Mouse (Mus musculus) lung, embryonic 16.5 days (tissue): Measurements from ENCODE around the gene Lsm14a. TPM values are rescaled to one million over a fixed set of nuclear protein-coding genes. Genes with fewer than 3 reads are reported as not detected.

Source experiments
- ATAC-seq: fragments of 200-750 bp; cut with Nextera tagmentation; 2 replicates; pipeline ENCODE4 v1.8.0; 2017; ENCODE audit warnings: low read depth, mild to moderate bottlenecking, moderate library complexity
- H3K27ac ChIP-seq: fragments of 300-500 bp; sonication (generic); 2 replicates; pipeline ENCODE4 v1.5.1; 2014; ENCODE audit warnings: mild to moderate bottlenecking, control low read depth, low read length
- H3K27me3 ChIP-seq: fragments of 300-500 bp; sonication (generic); 2 replicates; pipeline ENCODE4 v1.6.1; 2014; ENCODE audit warnings: low read depth, low read length, mixed read lengths; ENCODE audit not compliant: control insufficient read depth, insufficient read depth
- H3K36me3 ChIP-seq: fragments of 300-500 bp; sonication (generic); 2 replicates; pipeline ENCODE4 v1.6.1; 2014; ENCODE audit warnings: low read length; ENCODE audit not compliant: control insufficient read depth, insufficient read depth
- H3K4me1 ChIP-seq: fragments of 300-500 bp; sonication (generic); replicated peaks from 2 replicates; pipeline ENCODE4 v1.6.1; 2014; ENCODE audit warnings: low read length, mixed read lengths; ENCODE audit not compliant: control insufficient read depth, insufficient read depth
- H3K4me2 ChIP-seq: fragments of 300-500 bp; sonication (generic); 2 replicates; pipeline ENCODE4 v1.6.1; 2014; ENCODE audit warnings: low read depth, low read length, control low read depth
- H3K4me3 ChIP-seq: fragments of 300-500 bp; sonication (generic); 2 replicates; pipeline ENCODE4 v1.5.1; 2014; ENCODE audit warnings: mild to moderate bottlenecking, low read length, control low read depth
- H3K9ac ChIP-seq: fragments of 300-500 bp; sonication (generic); 2 replicates; pipeline ENCODE4 v1.6.1; 2014; ENCODE audit warnings: low read length, control low read depth
- H3K9me3 ChIP-seq: fragments of 300-500 bp; sonication (generic); 2 replicates; pipeline ENCODE4 v1.6.1; 2016; ENCODE audit warnings: low read length; ENCODE audit not compliant: control insufficient read depth
- WGBS: fragments of 180-500 bp; shearing (Covaris S2); extraction: QIAGEN DNeasy Blood & Tissue Kit; methylation state at CpG from one replicate; pipeline ENCODE4 v1.1.7; 2014; 5-methylcytosine and 5-hydroxymethylcytosine counted together
- polyA plus RNA-seq: library from polyadenylated mRNA; unstranded; fragments of >200 nt; fragmentation: Nextera tagmentation; extraction: Ambion mirVana; gene quantifications from 2 replicates; pipeline ENCODE4 v1.2.1, GENCODE M21; 2015

Gene Lsm14a
- polyA plus RNA-seq, 1 experiment from 2014 or later, result 88.7 TPM

GRCm38 (mm10) chr7:34387784-34388444 lies 5.2 kb downstream of the Lsm14a start:
- Histone ChIP-seq H3K27me3 (no peaks in the 10 kb centered on the region), H3K4me3 (peak overlapping the region; percentile 94), H3K27ac (0 out of 2 replicates have a peak overlapping the region, but pooled peaks have one; percentile 36), H3K9me3 (no peaks in the 10 kb centered on the region), H3K4me1 (peaks cover 28% of the 10 kb centered on the region), H3K36me3 (no peaks in the 10 kb centered on the region), H3K4me2 (peak overlapping the region; percentile 89), H3K9ac (peak overlapping the region; percentile 99)
- no peak for ATAC-seq
- under 1% methylated on average over 5 of the region's 5 CpGs for WGBS

GRCm38 (mm10) chr7:34382803-34383202 lies 10.3 kb downstream of the Lsm14a start:
- Histone ChIP-seq H3K27me3 (no peaks in the 10 kb centered on the region), H3K4me3 (no peak overlapping the region), H3K27ac (no peak overlapping the region), H3K4me1 (peaks cover 18% of the 10 kb centered on the region), H3K4me2 (no peak overlapping the region), H3K9ac (no peak overlapping the region), H3K9me3 (no peaks in the 10 kb centered on the region), H3K36me3 (no peaks in the 10 kb centered on the region)
- ATAC-seq, result no peak
- 31% methylated on average over 1 of the region's 1 CpGs for WGBS

- H3K27me3 ChIP-seq, result no peaks in the 10 kb centered on the region
- H3K4me2 ChIP-seq, result no peak overlapping the region
- no peak overlapping the region for H3K9ac ChIP-seq
- no peaks in the 10 kb centered on the region for H3K9me3 ChIP-seq
- no peak for ATAC-seq
- H3K27ac ChIP-seq, result no peak overlapping the region
- 79% methylated on average over 5 of the region's 5 CpGs for WGBS
- H3K4me3 ChIP-seq, result no peak overlapping the region
- H3K36me3 ChIP-seq, result no peaks in the 10 kb centered on the region
- H3K4me1 ChIP-seq, result peaks cover 7% of the 10 kb centered on the region
Measured at GRCm38 (mm10) chr7:34381733-34382132, 11.4 kb downstream of the Lsm14a start.

GRCm38 (mm10) chr7:34380311-34380710 lies 12.8 kb downstream of the Lsm14a start:
- no peak overlapping the region for H3K4me3 ChIP-seq
- 0 out of 2 replicates have a peak, but pooled peaks cover 2% of the 10 kb centered on the region for H3K4me1 ChIP-seq
- WGBS, result 74% methylated on average over 3 of the region's 3 CpGs
- H3K27ac ChIP-seq, result no peak overlapping the region
- no peaks in the 10 kb centered on the region for H3K9me3 ChIP-seq
- no peaks in the 10 kb centered on the region for H3K27me3 ChIP-seq
- no peak for ATAC-seq
- H3K36me3 ChIP-seq, result no peaks in the 10 kb centered on the region
- no peak overlapping the region for H3K9ac ChIP-seq
- H3K4me2 ChIP-seq, result no peak overlapping the region

GRCm38 (mm10) chr7:34373906-34374305 lies 19.2 kb downstream of the Lsm14a start:
- no peaks in the 10 kb centered on the region for H3K4me1 ChIP-seq
- no peak overlapping the region for H3K9ac ChIP-seq
- H3K9me3 ChIP-seq, result no peaks in the 10 kb centered on the region
- no peaks in the 10 kb centered on the region for H3K27me3 ChIP-seq
- H3K4me3 ChIP-seq, result no peak overlapping the region
- WGBS, result 62% methylated on average over 1 of the region's 1 CpGs
- H3K36me3 ChIP-seq, result peaks cover 27% of the 10 kb centered on the region
- H3K27ac ChIP-seq, result no peak overlapping the region
- ATAC-seq, result no peak
- H3K4me2 ChIP-seq, result no peak overlapping the region

GRCm38 (mm10) chr7:34355629-34356028 lies 37.5 kb downstream of the Lsm14a start:
- H3K9ac ChIP-seq, result no peak overlapping the region
- no peaks in the 10 kb centered on the region for H3K9me3 ChIP-seq
- H3K4me2 ChIP-seq, result no peak overlapping the region
- no peaks in the 10 kb centered on the region for H3K4me1 ChIP-seq
- no peak overlapping the region for H3K27ac ChIP-seq
- WGBS, result 88% methylated on average over 4 of the region's 4 CpGs
- peaks cover 29% of the 10 kb centered on the region for H3K36me3 ChIP-seq
- no peaks in the 10 kb centered on the region for H3K27me3 ChIP-seq
- ATAC-seq, result no peak
- H3K4me3 ChIP-seq, result no peak overlapping the region

- H3K4me2 ChIP-seq, result no peak overlapping the region
- no peaks in the 10 kb centered on the region for H3K4me1 ChIP-seq
- peaks cover 43% of the 10 kb centered on the region for H3K36me3 ChIP-seq
- H3K9me3 ChIP-seq, result no peaks in the 10 kb centered on the region
- H3K9ac ChIP-seq, result no peak overlapping the region
- H3K27ac ChIP-seq, result no peak overlapping the region
- ATAC-seq, result no peak
- H3K27me3 ChIP-seq, result no peaks in the 10 kb centered on the region
- H3K4me3 ChIP-seq, result no peak overlapping the region
- WGBS, result 79% methylated on average over 1 of the region's 1 CpGs
Measured at GRCm38 (mm10) chr7:34351997-34352396, 41.1 kb downstream of the Lsm14a start.

- Histone ChIP-seq H3K4me1 (no peaks in the 10 kb centered on the region), H3K27me3 (no peaks in the 10 kb centered on the region), H3K9ac (no peak overlapping the region), H3K9me3 (no peaks in the 10 kb centered on the region), H3K36me3 (peaks cover 50% of the 10 kb centered on the region), H3K4me3 (no peak overlapping the region), H3K27ac (no peak overlapping the region), H3K4me2 (no peak overlapping the region)
- ATAC-seq, result no peak
- 92% methylated on average over 5 of the region's 5 CpGs for WGBS
Measured at GRCm38 (mm10) chr7:34350166-34350565, 42.9 kb downstream of the Lsm14a start.

GRCm38 (mm10) chr7:34348011-34348410 lies 45.1 kb downstream of the Lsm14a start:
- H3K4me3 ChIP-seq, result no peak overlapping the region
- no peak overlapping the region for H3K9ac ChIP-seq
- 80% methylated on average over 1 of the region's 1 CpGs for WGBS
- ATAC-seq, result no peak
- no peaks in the 10 kb centered on the region for H3K9me3 ChIP-seq
- H3K27me3 ChIP-seq, result no peaks in the 10 kb centered on the region
- H3K27ac ChIP-seq, result no peak overlapping the region
- no peaks in the 10 kb centered on the region for H3K4me1 ChIP-seq
- H3K4me2 ChIP-seq, result no peak overlapping the region
- H3K36me3 ChIP-seq, result peaks cover 60% of the 10 kb centered on the region
